Mouse (Mus musculus) stomach, postnatal 0 days (tissue): ENCODE measurements around the gene Olfr935. TPM values are rescaled to one million over a fixed set of nuclear protein-coding genes. Genes with fewer than 3 reads are reported as not detected.

Source experiments
- ATAC-seq: fragments of 200-750 bp; cut with Nextera tagmentation; 2 replicates; pipeline ENCODE4 v1.8.0; 2017; ENCODE audit not compliant: low FRiP score, low TSS enrichment
- DNase-seq: peaks from one replicate; pipeline ENCODE4 v3.0.0-alpha.2; 2016; ENCODE audit warnings: low spot score
- H3K27ac ChIP-seq: fragments of 300-500 bp; sonication (generic); replicated peaks from 2 replicates; pipeline ENCODE4 v1.5.1; 2014; ENCODE audit warnings: mild to moderate bottlenecking, control low read depth
- H3K27me3 ChIP-seq: fragments of 300-500 bp; sonication (generic); 2 replicates; pipeline ENCODE4 v1.6.1; 2014; ENCODE audit warnings: low read length; ENCODE audit not compliant: control insufficient read depth, insufficient read depth
- H3K36me3 ChIP-seq: fragments of 300-500 bp; sonication (generic); 2 replicates; pipeline ENCODE4 v1.6.1; 2014; ENCODE audit warnings: low read length, mixed read lengths; ENCODE audit not compliant: control insufficient read depth, insufficient read depth
- H3K4me1 ChIP-seq: fragments of 300-500 bp; sonication (generic); replicated peaks from 2 replicates; pipeline ENCODE4 v1.6.1; 2014; ENCODE audit warnings: antibody characterized with exemption; ENCODE audit not compliant: control insufficient read depth, insufficient read depth
- H3K4me2 ChIP-seq: fragments of 300-500 bp; sonication (generic); replicated peaks from 2 replicates; pipeline ENCODE4 v1.6.1; 2014; ENCODE audit warnings: low read depth, mild to moderate bottlenecking, control low read depth, moderate library complexity
- H3K4me3 ChIP-seq: fragments of 300-500 bp; sonication (generic); 2 replicates; pipeline ENCODE4 v1.5.1; 2014; ENCODE audit warnings: low read depth, low read length, control low read depth
- H3K9ac ChIP-seq: fragments of 300-500 bp; sonication (generic); 2 replicates; pipeline ENCODE4 v1.6.1; 2014; ENCODE audit warnings: mild to moderate bottlenecking, low read length, control low read depth, mixed read lengths
- H3K9me3 ChIP-seq: fragments of 300-500 bp; sonication (generic); 2 replicates; pipeline ENCODE4 v1.6.1; 2016; ENCODE audit warnings: low read length; ENCODE audit not compliant: control insufficient read depth
- CTCF ChIP-seq: IDR thresholded peaks from 2 replicates; pipeline ENCODE4 v1.5.1; 2016; ENCODE audit warnings: antibody characterized with exemption, low read depth, mild to moderate bottlenecking, moderate library complexity
- EP300 ChIP-seq: optimal IDR thresholded peaks from 2 replicates; pipeline ENCODE3; 2016; ENCODE audit warnings: antibody characterized with exemption
- WGBS: fragments of 180-500 bp; shearing (Covaris S2); extraction: QIAGEN DNeasy Blood & Tissue Kit; methylation state at CpG from one replicate; pipeline ENCODE4 v1.1.7; 2014; 5-methylcytosine and 5-hydroxymethylcytosine counted together
- microRNA-seq: library from miRNA; unstranded; fragments of <30 nt; microRNA quantifications from one replicate; pipeline ENCODE4, GENCODE M21; 2016
- polyA plus RNA-seq: library from polyadenylated mRNA; unstranded; fragments of >200 nt; fragmentation: Nextera tagmentation; extraction: Ambion mirVana; gene quantifications from 2 replicates; pipeline ENCODE4 v1.2.1, GENCODE M21; 2015

Olfr935 gene
- not detected in 2 replicates for polyA plus RNA-seq

DNA sequence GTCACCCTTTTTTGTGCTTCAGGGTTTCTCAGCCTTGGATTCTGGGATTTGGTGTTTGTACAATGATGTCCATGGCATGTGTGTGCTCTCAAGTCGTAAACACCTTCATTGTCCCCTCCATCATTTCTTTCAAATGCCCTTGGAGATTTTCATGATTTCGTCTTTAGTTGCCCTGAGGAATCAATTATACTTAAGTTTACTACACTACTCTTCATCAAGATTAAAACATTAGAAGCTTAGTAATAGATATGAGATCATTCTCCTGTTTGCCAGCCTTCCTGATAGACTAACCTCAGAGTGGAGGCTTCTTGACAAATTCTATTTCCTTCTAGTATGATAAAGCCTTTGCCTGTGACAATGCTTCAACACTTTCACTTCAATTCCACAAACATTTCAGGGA, at the start of gene Olfr935:
TSS of gene Olfr935 (minus strand) at position 101 of the 400 bp plus-strand sequence.
- Histone ChIP-seq H3K36me3 (no peaks in the 10 kb centered on the region), H3K4me1 (no peaks in the 10 kb centered on the region), H3K4me3 (no peak within 1 kb of the TSS), H3K4me2 (no peak within 1 kb of the TSS), H3K9ac (no peak within 1 kb of the TSS), H3K9me3 (no peaks in the 10 kb centered on the region), H3K27ac (no peak within 1 kb of the TSS), H3K27me3 (no peaks in the 10 kb centered on the region)
- 67% methylated on average over 2 of the region's 2 CpGs for WGBS
- TF ChIP-seq EP300 (no peak), CTCF (no peak)
- ATAC-seq, result no peak
- DNase-seq, result no peak

DNA sequence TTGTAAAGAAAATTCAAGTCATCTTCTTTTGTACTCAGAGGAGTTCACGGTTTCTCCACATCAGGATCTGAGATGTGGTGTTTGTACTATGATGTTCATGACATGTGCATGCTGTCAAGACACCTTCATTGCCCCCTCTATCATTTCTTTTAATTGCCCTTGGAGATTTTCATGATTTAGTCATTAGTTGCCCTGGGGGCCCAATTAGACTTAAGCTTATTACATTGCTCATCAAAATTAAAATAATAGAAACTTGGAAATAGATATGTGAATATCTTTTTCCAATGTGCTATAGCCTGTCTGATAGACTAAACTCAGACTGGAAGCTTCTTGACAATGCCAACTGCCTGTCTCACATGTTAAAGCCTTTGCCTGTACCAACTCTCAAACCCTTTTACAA, 23.8 kb upstream of the Olfr935 start, which contains the start of gene Olfr146:
TSS of gene Olfr146 (minus strand) at position 101 of the 400 bp plus-strand sequence.
- TF ChIP-seq CTCF (no peak), EP300 (no peak)
- ATAC-seq (no peak), DNase-seq (no peak)
- Histone ChIP-seq H3K9ac (no peak within 1 kb of the TSS), H3K27me3 (no peaks in the 10 kb centered on the region), H3K9me3 (no peaks in the 10 kb centered on the region), H3K4me1 (no peaks in the 10 kb centered on the region), H3K36me3 (no peaks in the 10 kb centered on the region), H3K27ac (no peak within 1 kb of the TSS), H3K4me3 (no peak within 1 kb of the TSS), H3K4me2 (no peak within 1 kb of the TSS)
- 74% methylated on average over 1 of the region's 1 CpGs for WGBS

DNA sequence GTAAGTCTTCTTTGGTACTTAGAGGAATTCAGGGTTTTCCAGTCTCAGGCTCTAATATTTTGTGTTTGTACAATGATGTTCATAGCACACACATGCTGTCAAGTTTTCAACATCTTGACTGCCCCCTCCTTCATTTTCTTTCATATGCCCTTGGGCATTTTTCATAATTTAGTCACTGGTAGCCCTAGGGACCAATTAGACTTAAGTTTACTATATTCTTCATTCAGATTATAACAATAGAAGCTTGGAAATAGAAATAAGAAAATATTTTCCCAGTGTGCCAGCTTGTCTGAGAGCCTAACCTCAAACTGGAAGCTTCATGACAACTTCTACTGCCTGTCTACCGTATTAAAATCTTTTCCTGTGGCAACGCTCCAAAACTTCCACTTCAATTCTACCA, 11.3 kb downstream of the Olfr935 start, which contains the start of gene Olfr934:
TSS of gene Olfr934 (minus strand) at position 101 of the 400 bp plus-strand sequence.
- ATAC-seq, result no peak
- DNase-seq, result no peak
- Histone ChIP-seq H3K4me3 (no peak within 1 kb of the TSS), H3K9ac (no peak within 1 kb of the TSS), H3K4me2 (no peak within 1 kb of the TSS), H3K4me1 (no peaks in the 10 kb centered on the region), H3K36me3 (no peaks in the 10 kb centered on the region), H3K9me3 (no peaks in the 10 kb centered on the region), H3K27me3 (no peaks in the 10 kb centered on the region), H3K27ac (no peak within 1 kb of the TSS)
- no peak for TF ChIP-seq EP300
- TF ChIP-seq CTCF, result no peak
- 86% methylated on average over 2 of the region's 2 CpGs for WGBS

DNA sequence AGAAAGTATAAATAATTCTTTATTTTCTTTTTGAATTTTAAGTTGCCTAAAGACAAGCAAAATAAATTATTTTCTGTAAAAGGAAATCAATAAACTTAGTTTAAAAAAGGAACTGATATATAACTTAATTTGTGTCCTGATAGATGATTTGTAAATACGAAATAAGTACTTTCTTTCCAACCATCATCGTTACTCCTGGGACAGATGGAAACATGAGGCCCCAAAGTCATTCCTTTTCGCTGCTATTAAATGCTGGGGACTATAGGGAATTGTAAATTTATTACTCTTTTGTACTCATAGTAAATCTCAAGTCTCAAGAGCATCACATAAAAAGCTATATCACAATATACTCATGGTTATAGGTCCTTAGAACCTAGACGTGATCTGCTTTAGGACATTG, 27.5 kb downstream of the Olfr935 start, which contains the start of gene Olfr933:
TSS of gene Olfr933 (plus strand) at position 301 of the 400 bp plus-strand sequence.
- Histone ChIP-seq H3K4me2 (no peak within 1 kb of the TSS), H3K4me1 (no peaks in the 10 kb centered on the region), H3K27ac (no peak within 1 kb of the TSS), H3K27me3 (no peaks in the 10 kb centered on the region), H3K4me3 (no peak within 1 kb of the TSS), H3K9me3 (no peaks in the 10 kb centered on the region), H3K9ac (no peak within 1 kb of the TSS), H3K36me3 (no peaks in the 10 kb centered on the region)
- no peak for DNase-seq
- ATAC-seq, result no peak
- TF ChIP-seq CTCF (no peak), EP300 (no peak)
- 77% methylated on average over 4 of the region's 4 CpGs for WGBS

DNA sequence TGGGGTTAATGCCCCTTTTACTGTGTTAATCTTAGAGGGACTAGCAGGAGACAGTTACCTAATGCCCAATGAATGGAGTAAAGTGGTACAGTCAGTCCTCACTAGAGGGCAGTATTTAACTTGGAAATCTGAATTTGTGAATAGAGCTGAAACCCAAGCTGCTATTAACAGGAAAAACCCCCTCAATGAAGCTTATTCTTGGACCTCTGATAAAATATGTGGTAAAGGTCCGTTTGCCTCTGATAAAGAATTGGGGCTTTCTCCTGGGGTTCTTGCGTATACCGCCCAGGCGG, 45.4 kb downstream of the Olfr935 start:
- Histone ChIP-seq H3K4me2 (no peak overlapping the region), H3K4me3 (no peak overlapping the region), H3K36me3 (no peaks in the 10 kb centered on the region), H3K9me3 (no peaks in the 10 kb centered on the region), H3K4me1 (no peaks in the 10 kb centered on the region), H3K27ac (no peak overlapping the region), H3K27me3 (no peaks in the 10 kb centered on the region), H3K9ac (no peak overlapping the region)
- no peak for DNase-seq
- ATAC-seq, result no peak
- WGBS, result 69% methylated on average over 4 of the region's 4 CpGs
- TF ChIP-seq EP300 (no peak), CTCF (peak; percentile 51)

DNA sequence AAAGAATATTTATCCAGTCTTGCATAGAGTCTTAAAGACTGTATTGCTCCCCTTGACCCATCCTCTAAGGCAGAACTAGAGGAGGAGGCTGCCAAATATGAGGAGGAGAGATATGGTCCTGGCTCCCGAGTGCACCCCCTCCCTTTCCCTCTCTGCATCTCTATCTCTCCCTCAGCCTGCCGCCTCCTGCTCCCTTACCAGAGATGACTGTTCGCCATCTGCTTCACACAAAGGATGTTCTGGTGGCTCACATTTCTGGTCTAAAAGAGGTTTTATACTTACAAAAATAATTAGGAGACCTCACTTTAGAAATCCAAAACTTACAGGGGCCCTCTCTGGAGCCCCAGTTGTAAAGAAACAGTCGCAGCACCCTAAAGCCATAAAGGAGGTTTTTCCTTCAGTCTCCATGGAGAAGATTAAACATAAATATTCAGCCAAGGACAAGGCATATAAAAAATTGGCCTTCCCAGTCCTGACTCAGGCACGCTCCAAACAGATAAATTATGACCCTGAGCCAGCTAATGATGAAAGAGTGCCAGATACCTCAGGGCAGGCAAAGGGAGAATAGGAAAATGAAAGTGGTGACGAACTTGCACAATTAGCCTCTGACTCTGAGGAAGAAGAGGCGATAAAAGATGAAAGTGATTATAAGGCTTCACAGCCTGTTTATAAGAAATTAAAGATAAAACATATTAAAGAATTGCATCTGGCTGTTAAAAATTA, 45.9 kb downstream of the Olfr935 start:
- H3K9ac ChIP-seq, result no peak overlapping the region

More for the DNA sequence above, 45.9 kb downstream of the Olfr935 start:
- Histone ChIP-seq H3K27me3 (no peaks in the 10 kb centered on the region), H3K4me2 (no peak overlapping the region), H3K27ac (no peak overlapping the region), H3K4me1 (no peaks in the 10 kb centered on the region), H3K9me3 (no peaks in the 10 kb centered on the region), H3K36me3 (no peaks in the 10 kb centered on the region), H3K4me3 (no peak overlapping the region)
- TF ChIP-seq EP300 (no peak), CTCF (no peak)
- 56% methylated on average over 7 of the region's 7 CpGs for WGBS
- ATAC-seq, result no peak
- no peak for DNase-seq

Small RNAs within 50 kb of the gene (microRNA-seq; reads per million reads assigned to microRNA genes)
- not detected for gene Gm25529

Other genes starting within 250 kb of the Olfr935 start
- gene Olfr920, start 247.4 kb downstream of the Olfr935 start, polyA plus RNA-seq, result 0.06 and 0.11 TPM in 2 replicates
- gene Olfr921, start 226.6 kb downstream of the Olfr935 start, polyA plus RNA-seq, result not detected in 2 replicates
- not detected in 2 replicates for gene Olfr922, start 185.1 kb downstream of the Olfr935 start, polyA plus RNA-seq
- not detected in 2 replicates for gene Olfr923, start 173.1 kb downstream of the Olfr935 start, polyA plus RNA-seq
- gene Olfr924, start 155.2 kb downstream of the Olfr935 start, polyA plus RNA-seq, result not detected in 2 replicates
- not detected in 2 replicates for gene Olfr26, start 144.6 kb downstream of the Olfr935 start, polyA plus RNA-seq
- gene Olfr926, start 122.6 kb downstream of the Olfr935 start, polyA plus RNA-seq, result not detected in 2 replicates
- gene Olfr930, start 69.9 kb downstream of the Olfr935 start, polyA plus RNA-seq, result not detected in 2 replicates
- not detected in 2 replicates for gene Olfr933, start 27.4 kb downstream of the Olfr935 start, polyA plus RNA-seq
- gene Olfr934, start 11.4 kb downstream of the Olfr935 start, polyA plus RNA-seq, result not detected in 2 replicates
- gene Olfr146, start 23.7 kb upstream of the Olfr935 start, polyA plus RNA-seq, result not detected in 2 replicates
- not detected in 2 replicates for gene Olfr937, start 65.3 kb upstream of the Olfr935 start, polyA plus RNA-seq
- not detected in 2 replicates for gene Olfr938, start 79.2 kb upstream of the Olfr935 start, polyA plus RNA-seq
- not detected in 2 replicates for gene Olfr27, start 128.4 kb upstream of the Olfr935 start, polyA plus RNA-seq
- gene Olfr943, start 166.6 kb upstream of the Olfr935 start, polyA plus RNA-seq, result 0.01 TPM in 1 of 2 replicates, not detected in the other
- not detected in 2 replicates for gene Olfr944, start 202.2 kb upstream of the Olfr935 start, polyA plus RNA-seq